Mouse (Mus musculus) CH12F3 (cell line): Measurements from ENCODE around the gene Msi2.

Experiments used
- in situ Hi-C: fragments of 300-500 bp; cut with MboI; formaldehyde crosslinking; loops from 2 replicates; pipeline ENCODE4 v1.14.3; 2020; ENCODE audit warnings: low sequenced_read_pairs

Msi2 gene

GRCm38 (mm10) chr11:88714127-88714526 lies 4.2 kb downstream of the Msi2 start:
- in situ Hi-C loops = no loop called here

GRCm38 (mm10) chr11:88713479-88713878 lies 4.8 kb downstream of the Msi2 start:
- in situ Hi-C loops = no loop called here

GRCm38 (mm10) chr11:88709876-88710614 lies 8.3 kb downstream of the Msi2 start:
- in situ Hi-C loops = no loop called here

- in situ Hi-C loops = no loop called here
These were observed 11.0 kb downstream of the Msi2 start for GRCm38 (mm10) chr11:88707228-88707775.

- in situ Hi-C loops = no loop called here
These were observed 13.6 kb downstream of the Msi2 start for GRCm38 (mm10) chr11:88704688-88705087.

- in situ Hi-C loops = no loop called here
These were observed 15.1 kb downstream of the Msi2 start for GRCm38 (mm10) chr11:88703220-88703619.

GRCm38 (mm10) chr11:88701976-88702659 lies 16.2 kb downstream of the Msi2 start:
- in situ Hi-C loops = no loop called here

- in situ Hi-C loops = no loop called here
These were observed 17.3 kb downstream of the Msi2 start for GRCm38 (mm10) chr11:88701020-88701419.

GRCm38 (mm10) chr11:88700202-88700711 lies 18.1 kb downstream of the Msi2 start:
- in situ Hi-C loops = no loop called here

- in situ Hi-C loops = no loop called here
These were observed 24.1 kb downstream of the Msi2 start for GRCm38 (mm10) chr11:88693905-88694893.

GRCm38 (mm10) chr11:88693002-88693769 lies 25.1 kb downstream of the Msi2 start:
- in situ Hi-C loops = no loop called here

GRCm38 (mm10) chr11:88692374-88692773 lies 25.9 kb downstream of the Msi2 start:
- in situ Hi-C loops = no loop called here

GRCm38 (mm10) chr11:88690556-88691287 lies 27.6 kb downstream of the Msi2 start:
- in situ Hi-C loops = no loop called here

- in situ Hi-C loops = no loop called here
These were observed 28.4 kb downstream of the Msi2 start for GRCm38 (mm10) chr11:88689831-88690459.

- in situ Hi-C loops = no loop called here
These were observed 29.7 kb downstream of the Msi2 start for GRCm38 (mm10) chr11:88688644-88689043.

GRCm38 (mm10) chr11:88687711-88688110 lies 30.6 kb downstream of the Msi2 start:
- in situ Hi-C loops = no loop called here

- in situ Hi-C loops = no loop called here
These were observed 31.3 kb downstream of the Msi2 start for GRCm38 (mm10) chr11:88687010-88687409.

GRCm38 (mm10) chr11:88686061-88686460 lies 32.3 kb downstream of the Msi2 start:
- in situ Hi-C loops = no loop called here
